Mouse (Mus musculus) heart, adult 2 months (tissue): ENCODE measurements at regions not wholly inside any gene's neighbourhood (a gene's known extent, or its start where the extent isn't known, plus 50 kb on each side); places are given as distances from the start of the nearest gene placed in this dataset.

Experiments
- CTCF ChIP-seq: fragments of 200-600 bp; IDR thresholded peaks from 2 replicates; pipeline ENCODE4 v1.8.1; 2022; ENCODE audit warnings: antibody characterized with exemption, mild to moderate bottlenecking, moderate library complexity
- POLR2A ChIP-seq: fragments of 200-500 bp; IDR thresholded peaks from 2 replicates; pipeline ENCODE4 v1.6.1; 2011; ENCODE audit warnings: mild to moderate bottlenecking, low read depth, low read length, control low read depth; ENCODE audit not compliant: insufficient read depth

DNA sequence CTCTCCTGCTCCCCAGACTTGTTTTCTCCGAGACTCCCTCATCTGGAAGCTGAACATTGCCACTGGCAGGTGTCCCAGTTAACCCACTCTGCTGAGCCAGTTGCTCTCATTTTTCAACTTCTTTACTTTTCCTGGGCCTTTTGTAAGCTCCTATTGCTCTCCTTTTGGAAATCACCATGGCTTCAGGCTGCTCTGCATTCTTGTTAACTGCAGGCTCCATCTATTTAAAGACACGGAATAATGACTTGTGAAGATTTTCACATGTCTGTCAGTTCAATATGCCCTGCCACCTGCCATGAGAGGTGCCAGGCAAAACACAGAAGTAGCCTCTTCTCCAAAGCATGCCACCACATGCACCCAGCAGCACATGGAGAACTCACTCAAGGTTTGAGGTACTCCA, 1009.9 kb downstream of the Car8 start:
- no peak for TF ChIP-seq CTCF
- no peak for TF ChIP-seq POLR2A
